Mouse (Mus musculus) hindbrain, embryonic 13.5 days (tissue): ENCODE results near the gene Hsd17b11. TPM values are rescaled to one million over a fixed set of nuclear protein-coding genes. Genes with fewer than 3 reads are reported as not detected.

Experiments
- ATAC-seq: fragments of 200-750 bp; cut with Nextera tagmentation; 2 replicates; pipeline ENCODE4 v1.8.0; 2017; ENCODE audit warnings: moderate TSS enrichment; ENCODE audit not compliant: low FRiP score
- H3K27ac ChIP-seq: fragments of 300-500 bp; sonication (generic); 2 replicates; pipeline ENCODE4 v1.5.1; 2015; ENCODE audit warnings: inconsistent platforms, mild to moderate bottlenecking, moderate library complexity
- H3K27me3 ChIP-seq: fragments of 300-500 bp; sonication (generic); 2 replicates; pipeline ENCODE4 v1.6.1; 2015; ENCODE audit warnings: mild to moderate bottlenecking, inconsistent platforms
- H3K36me3 ChIP-seq: fragments of 300-500 bp; sonication (generic); 2 replicates; pipeline ENCODE4 v1.6.1; 2015; ENCODE audit warnings: mild to moderate bottlenecking, inconsistent platforms
- H3K4me1 ChIP-seq: fragments of 300-500 bp; sonication (generic); replicated peaks from 2 replicates; pipeline ENCODE4 v1.6.1; 2015; ENCODE audit warnings: inconsistent platforms
- H3K4me2 ChIP-seq: fragments of 300-500 bp; sonication (generic); 2 replicates; pipeline ENCODE4 v1.6.1; 2015; ENCODE audit warnings: inconsistent platforms, mild to moderate bottlenecking, moderate library complexity
- H3K4me3 ChIP-seq: fragments of 300-500 bp; sonication (generic); 2 replicates; pipeline ENCODE4 v1.5.1; 2015; ENCODE audit warnings: mild to moderate bottlenecking, inconsistent platforms
- H3K9ac ChIP-seq: fragments of 300-500 bp; sonication (generic); 2 replicates; pipeline ENCODE4 v1.6.1; 2015; ENCODE audit warnings: mild to moderate bottlenecking, inconsistent platforms
- H3K9me3 ChIP-seq: fragments of 300-500 bp; sonication (generic); 2 replicates; pipeline ENCODE4 v1.6.1; 2016; ENCODE audit warnings: inconsistent platforms
- WGBS: fragments of 180-500 bp; shearing (Covaris S2); methylation state at CpG from one replicate; pipeline ENCODE4 v1.1.7; 2015; 5-methylcytosine and 5-hydroxymethylcytosine counted together
- polyA plus RNA-seq: library from polyadenylated mRNA; unstranded; fragments of >200 nt; fragmentation: Nextera tagmentation; extraction: Ambion mirVana; gene quantifications from 2 replicates; pipeline ENCODE4 v1.2.1, GENCODE M21; 2015

The Hsd17b11 gene
- polyA plus RNA-seq = 2.4 and 2.7 TPM in 2 replicates

- Histone ChIP-seq H3K4me3 (peak within 1 kb of the TSS; percentile 52), H3K4me1 (peaks cover 19% of the 10 kb centered on the region), H3K9me3 (no peaks in the 10 kb centered on the region), H3K9ac (peak within 1 kb of the TSS; percentile 73), H3K4me2 (peak within 1 kb of the TSS; percentile 85), H3K27ac (no peak within 1 kb of the TSS), H3K36me3 (no peaks in the 10 kb centered on the region; the same call in 1 of the 2 replicates), H3K27me3 (peaks cover 30% of the 10 kb centered on the region)
- peak; percentile 72 for ATAC-seq
- 2% methylated on average over 31 of the region's 31 CpGs for WGBS
These were observed at the start of gene Hsd17b11 for GRCm38 (mm10) chr5:104021597-104022378. Gene Hsd17b11, minus strand, starts transcription at chr5:104021919.

- H3K4me2 ChIP-seq = no peak overlapping the region
- no peak for ATAC-seq
- peaks cover 8% of the 10 kb centered on the region for H3K4me1 ChIP-seq
- 50% methylated on average over 4 of the region's 4 CpGs for WGBS
- no peak overlapping the region for H3K27ac ChIP-seq
- H3K27me3 ChIP-seq = no peaks in the 10 kb centered on the region
- no peak overlapping the region for H3K4me3 ChIP-seq
- no peak overlapping the region for H3K9ac ChIP-seq
- H3K9me3 ChIP-seq = no peaks in the 10 kb centered on the region
- no peaks in the 10 kb centered on the region for H3K36me3 ChIP-seq
These were observed 49.3 kb upstream of the Hsd17b11 start for GRCm38 (mm10) chr5:104071048-104071447.

GRCm38 (mm10) chr5:104068751-104069150 is 47.0 kb upstream of the Hsd17b11 start:
- no peak for ATAC-seq
- Histone ChIP-seq H3K4me2 (no peak overlapping the region), H3K36me3 (peaks cover 6% of the 10 kb centered on the region), H3K4me1 (peaks cover 8% of the 10 kb centered on the region), H3K27ac (no peak overlapping the region), H3K9me3 (no peaks in the 10 kb centered on the region), H3K4me3 (no peak overlapping the region), H3K27me3 (no peaks in the 10 kb centered on the region), H3K9ac (no peak overlapping the region)
- 91% methylated on average over 7 of the region's 7 CpGs for WGBS

GRCm38 (mm10) chr5:104062773-104063551 is 41.2 kb upstream of the Hsd17b11 start:
- no peak overlapping the region for H3K4me3 ChIP-seq
- ATAC-seq = no peak
- H3K4me1 ChIP-seq = no peaks in the 10 kb centered on the region
- H3K9me3 ChIP-seq = no peaks in the 10 kb centered on the region
- no peak overlapping the region for H3K27ac ChIP-seq
- 93% methylated on average over 11 of the region's 11 CpGs for WGBS
- H3K9ac ChIP-seq = no peak overlapping the region
- no peaks in the 10 kb centered on the region for H3K27me3 ChIP-seq
- H3K4me2 ChIP-seq = no peak overlapping the region
- H3K36me3 ChIP-seq = peaks cover 52% of the 10 kb centered on the region

- ATAC-seq = no peak
- H3K4me2 ChIP-seq = no peak overlapping the region
- H3K36me3 ChIP-seq = peaks cover 54% of the 10 kb centered on the region
- no peak overlapping the region for H3K27ac ChIP-seq
- no peak overlapping the region for H3K4me3 ChIP-seq
- no peaks in the 10 kb centered on the region for H3K4me1 ChIP-seq
- no peaks in the 10 kb centered on the region for H3K9me3 ChIP-seq
- WGBS = 81% methylated on average over 13 of the region's 13 CpGs
- no peak overlapping the region for H3K9ac ChIP-seq
- no peaks in the 10 kb centered on the region for H3K27me3 ChIP-seq
These were observed 40.4 kb upstream of the Hsd17b11 start for GRCm38 (mm10) chr5:104061936-104062772.

GRCm38 (mm10) chr5:104060429-104060828 is 38.7 kb upstream of the Hsd17b11 start:
- Histone ChIP-seq H3K4me2 (no peak overlapping the region), H3K4me1 (no peaks in the 10 kb centered on the region), H3K4me3 (no peak overlapping the region), H3K9me3 (no peaks in the 10 kb centered on the region), H3K9ac (no peak overlapping the region; the same call in 1 of the 2 replicates), H3K27me3 (no peaks in the 10 kb centered on the region), H3K27ac (no peak overlapping the region), H3K36me3 (peaks cover 56% of the 10 kb centered on the region)
- ATAC-seq = no peak
- 88% methylated on average over 5 of the region's 5 CpGs for WGBS

- peaks cover 51% of the 10 kb centered on the region for H3K36me3 ChIP-seq
- ATAC-seq = no peak
- H3K4me3 ChIP-seq = no peak overlapping the region
- H3K4me1 ChIP-seq = no peaks in the 10 kb centered on the region
- no peak overlapping the region for H3K4me2 ChIP-seq
- 81% methylated on average over 9 of the region's 9 CpGs for WGBS
- no peak overlapping the region for H3K9ac ChIP-seq
- no peaks in the 10 kb centered on the region for H3K27me3 ChIP-seq
- H3K27ac ChIP-seq = no peak overlapping the region
- no peaks in the 10 kb centered on the region for H3K9me3 ChIP-seq
These were observed 37.9 kb upstream of the Hsd17b11 start for GRCm38 (mm10) chr5:104059628-104060027.

GRCm38 (mm10) chr5:104058021-104058420 is 36.3 kb upstream of the Hsd17b11 start:
- peaks cover 46% of the 10 kb centered on the region for H3K36me3 ChIP-seq
- H3K4me1 ChIP-seq = no peaks in the 10 kb centered on the region
- H3K27ac ChIP-seq = no peak overlapping the region
- no peak for ATAC-seq
- H3K4me3 ChIP-seq = no peak overlapping the region
- no peaks in the 10 kb centered on the region for H3K27me3 ChIP-seq
- no peak overlapping the region for H3K4me2 ChIP-seq
- H3K9me3 ChIP-seq = no peaks in the 10 kb centered on the region
- no peak overlapping the region for H3K9ac ChIP-seq
- 68% methylated on average over 15 of the region's 15 CpGs for WGBS

- Histone ChIP-seq H3K9ac (no peak overlapping the region), H3K27me3 (no peaks in the 10 kb centered on the region), H3K4me1 (no peaks in the 10 kb centered on the region), H3K4me2 (no peak overlapping the region), H3K36me3 (peaks cover 45% of the 10 kb centered on the region), H3K4me3 (no peak overlapping the region), H3K9me3 (no peaks in the 10 kb centered on the region), H3K27ac (no peak overlapping the region)
- 85% methylated on average over 7 of the region's 7 CpGs for WGBS
- ATAC-seq = no peak
These were observed 34.6 kb upstream of the Hsd17b11 start for GRCm38 (mm10) chr5:104056295-104056694.

GRCm38 (mm10) chr5:104055816-104056215 is 34.1 kb upstream of the Hsd17b11 start:
- H3K27ac ChIP-seq = no peak overlapping the region
- H3K4me2 ChIP-seq = no peak overlapping the region
- no peak overlapping the region for H3K4me3 ChIP-seq
- peaks cover 45% of the 10 kb centered on the region for H3K36me3 ChIP-seq
- no peak overlapping the region for H3K9ac ChIP-seq
- no peaks in the 10 kb centered on the region for H3K4me1 ChIP-seq
- no peaks in the 10 kb centered on the region for H3K9me3 ChIP-seq
- no peaks in the 10 kb centered on the region for H3K27me3 ChIP-seq
- no peak for ATAC-seq
- 96% methylated on average over 4 of the region's 4 CpGs for WGBS

- H3K27me3 ChIP-seq = no peaks in the 10 kb centered on the region
- no peak overlapping the region for H3K4me2 ChIP-seq
- ATAC-seq = no peak
- H3K9ac ChIP-seq = no peak overlapping the region
- H3K4me1 ChIP-seq = no peaks in the 10 kb centered on the region
- WGBS = 93% methylated on average over 4 of the region's 4 CpGs
- no peak overlapping the region for H3K27ac ChIP-seq
- H3K4me3 ChIP-seq = no peak overlapping the region
- H3K9me3 ChIP-seq = no peaks in the 10 kb centered on the region
- H3K36me3 ChIP-seq = peaks cover 42% of the 10 kb centered on the region
These were observed 33.2 kb upstream of the Hsd17b11 start for GRCm38 (mm10) chr5:104054938-104055337.

GRCm38 (mm10) chr5:104052956-104053355 is 31.2 kb upstream of the Hsd17b11 start:
- Histone ChIP-seq H3K9me3 (no peaks in the 10 kb centered on the region), H3K4me2 (no peak overlapping the region), H3K4me1 (peaks cover 4% of the 10 kb centered on the region; the same call in 1 of the 2 replicates), H3K36me3 (peaks cover 30% of the 10 kb centered on the region), H3K27me3 (no peaks in the 10 kb centered on the region), H3K4me3 (no peak overlapping the region), H3K9ac (no peak overlapping the region), H3K27ac (no peak overlapping the region)
- no peak for ATAC-seq
- WGBS = 57% methylated on average over 8 of the region's 8 CpGs
